In the genomic region with DNA sequence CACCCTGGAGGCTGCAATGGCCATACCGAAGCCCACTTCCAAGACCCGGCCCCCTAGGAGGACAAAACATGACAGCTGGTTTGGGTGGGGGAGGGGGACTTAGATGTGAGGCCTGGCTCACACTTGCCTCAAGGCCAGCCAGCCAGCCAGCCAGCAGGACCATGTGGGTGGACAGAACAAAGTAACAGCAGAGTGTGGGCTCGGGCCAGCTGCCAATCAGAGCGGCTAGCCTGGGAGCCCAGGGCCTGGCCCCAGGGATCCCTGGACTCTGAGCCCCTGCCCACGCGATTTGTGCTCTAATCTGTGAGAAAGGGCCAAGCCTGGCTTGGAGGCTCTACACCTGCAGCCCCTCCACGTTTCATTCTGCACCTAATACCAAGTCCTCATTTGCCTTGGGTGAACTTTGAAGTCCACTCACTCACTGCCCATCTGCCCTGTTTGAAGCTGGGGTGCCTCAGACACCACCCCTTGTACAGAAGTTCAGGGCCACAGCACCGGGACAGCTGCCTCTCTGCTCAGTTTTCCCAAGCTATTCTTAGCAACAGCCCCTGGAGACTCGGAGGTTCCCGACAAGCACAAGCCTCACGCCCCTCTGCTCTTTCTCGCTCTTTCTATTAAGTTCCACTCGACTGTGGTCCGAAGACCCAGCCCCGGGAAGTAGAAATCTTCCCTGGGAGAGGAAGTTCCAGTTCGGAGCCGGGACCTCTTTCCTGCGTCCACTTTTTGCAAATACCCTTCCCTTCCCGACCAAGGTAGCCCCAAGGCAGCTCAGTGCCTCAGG, we compare ENCODE assay signal across 8 mouse cellular contexts. TPM values are rescaled to one million over a fixed set of nuclear protein-coding genes. Genes with fewer than 3 reads are reported as not detected.
DNase-seq lines count a peak whose midpoint lies in the region; ATAC-seq and TF ChIP-seq lines count a peak whose summit lies in the region.

No protein-coding gene starts in this region.

- 6% methylated on average over 19 of the region's 19 CpGs for WGBS in forebrain, embryonic 12.5 days
- 4% methylated on average over 19 of the region's 19 CpGs for WGBS in heart, postnatal 0 days
- 14% methylated on average over 19 of the region's 19 CpGs for WGBS in liver, postnatal 0 days (ENCODE audit: insufficient replicate concordance)

- TF ChIP-seq RAD21 in CH12.LX (IDR thresholded peaks at IDR 0.05; ENCODE audit: low read depth, low read length): no peak

- no peak for TF ChIP-seq EP300 in CH12.LX (IDR thresholded peaks at IDR 0.05; ENCODE audit: low read length)
- no peak for TF ChIP-seq EP300 in heart, postnatal 0 days (IDR thresholded peaks at IDR 0.05; ENCODE audit: low read depth)
- TF ChIP-seq EP300 in liver, postnatal 0 days (IDR thresholded peaks at IDR 0.05; ENCODE audit: low read depth): no peak

- H3K9ac ChIP-seq in CH12.LX (ENCODE audit: insufficient read depth, low read depth): no peak overlapping the region
- H3K9ac ChIP-seq in forebrain, embryonic 12.5 days: peak overlapping the region; percentile 66
- peak overlapping the region; percentile 61 for H3K9ac ChIP-seq in heart, postnatal 0 days (replicated peaks; ENCODE audit: low read depth, low read length)
- H3K9ac ChIP-seq in liver, postnatal 0 days (replicated peaks): peak overlapping the region; percentile 58

- DNase-seq in CH12.LX (ENCODE audit: extremely low read depth): no peak
- peak; percentile 46 for DNase-seq in heart, postnatal 0 days (ENCODE audit: low spot score)
- peak; percentile 50 to 73 for DNase-seq in layer of hippocampus, adult 18-20 months (ENCODE audit: low spot score in 2 of 2)
- peak; percentile 80 for DNase-seq in liver, postnatal 0 days
- peak; percentile 77 for DNase-seq in right cerebral cortex, adult 18-20 months

- H3K9me3 ChIP-seq in CH12.LX (replicated peaks; ENCODE audit: low read length): no peaks in the 10 kb centered on the region
- no peaks in the 10 kb centered on the region for H3K9me3 ChIP-seq in forebrain, embryonic 12.5 days
- no peaks in the 10 kb centered on the region for H3K9me3 ChIP-seq in heart, postnatal 0 days (replicated peaks; ENCODE audit: control insufficient read depth, low read length)
- H3K9me3 ChIP-seq in liver, postnatal 0 days (ENCODE audit: low read length): no peaks in the 10 kb centered on the region

- peaks cover 2% of the 10 kb centered on the region; the same call in 1 of the 2 replicates for H3K79me2 ChIP-seq in CH12.LX (replicated peaks; ENCODE audit: control insufficient read depth, extremely low read depth, insufficient read depth, poor library complexity, severe bottlenecking)

- in situ Hi-C loops in CH12.LX (cut with MboI; ENCODE audit: low pct_ligation_motif_present, low pct_unique_long_range_greater_than_20kb, low sequenced_read_pairs): no loop called here

- H3K4me1 ChIP-seq in CH12.LX (ENCODE audit: control insufficient read depth in 1 of 2, insufficient read depth in 2 of 2): peaks cover 7 to 26% of the 10 kb centered on the region in 2 experiments
- H3K4me1 ChIP-seq in bone marrow macrophage, adult 2 months (ENCODE audit: control insufficient read depth, insufficient read depth, low read length): peaks cover 25% of the 10 kb centered on the region
- H3K4me1 ChIP-seq in forebrain, embryonic 12.5 days: peaks cover 41% of the 10 kb centered on the region
- H3K4me1 ChIP-seq in heart, postnatal 0 days (ENCODE audit: control insufficient read depth, insufficient read depth): peaks cover 24% of the 10 kb centered on the region
- H3K4me1 ChIP-seq in liver, postnatal 0 days (ENCODE audit: insufficient read depth): peaks cover 32% of the 10 kb centered on the region

- no peak for TF ChIP-seq POLR2A in CH12.LX (IDR thresholded peaks at IDR 0.05; ENCODE audit: low read depth, low read length)
- no peak for TF ChIP-seq POLR2A in bone marrow macrophage, adult 2 months (IDR thresholded peaks at IDR 0.05; ENCODE audit: borderline replicate concordance, low read depth, low read length)

- no peaks in the 10 kb centered on the region for H3K27me3 ChIP-seq in CH12.LX (replicated peaks)
- no peaks in the 10 kb centered on the region for H3K27me3 ChIP-seq in forebrain, embryonic 12.5 days
- no peaks in the 10 kb centered on the region for H3K27me3 ChIP-seq in heart, postnatal 0 days (ENCODE audit: control insufficient read depth, insufficient read depth, low read length)
- H3K27me3 ChIP-seq in liver, postnatal 0 days (ENCODE audit: insufficient read depth, low read length): no peaks in the 10 kb centered on the region

- dilution Hi-C loops in CH12.LX (cut with MboI; ENCODE audit: extremely low pct_ligation_motif_present, extremely low pct_unique_long_range_greater_than_20kb, low sequenced_read_pairs): no loop called here

- H3K27ac ChIP-seq in CH12.LX (ENCODE audit: insufficient read depth, low read depth): no peak overlapping the region
- H3K27ac ChIP-seq in bone marrow macrophage, adult 2 months (ENCODE audit: insufficient read depth, low read depth, low read length): peak overlapping the region; percentile 58
- peak overlapping the region; percentile 92 for H3K27ac ChIP-seq in forebrain, embryonic 12.5 days
- peak overlapping the region; percentile 96 for H3K27ac ChIP-seq in heart, postnatal 0 days (ENCODE audit: low read depth)
- H3K27ac ChIP-seq in liver, postnatal 0 days (ENCODE audit: low read depth): peak overlapping the region; percentile 97

- peak overlapping the region in 1 of 3 experiments; percentile 31 for H3K4me3 ChIP-seq in CH12.LX (replicated peaks in 1 of 3; ENCODE audit: low read depth in 2 of 3, low read length in 2 of 3, poor library complexity in 1 of 3)
- peak overlapping the region; percentile 68 for H3K4me3 ChIP-seq in bone marrow macrophage, adult 2 months (ENCODE audit: insufficient read depth, low read length)
- H3K4me3 ChIP-seq in forebrain, embryonic 12.5 days (replicated peaks): peak overlapping the region; percentile 44
- peak overlapping the region; percentile 54 for H3K4me3 ChIP-seq in heart, postnatal 0 days (ENCODE audit: low read depth, low read length)
- H3K4me3 ChIP-seq in liver, postnatal 0 days (ENCODE audit: low read depth, low read length): peak overlapping the region; percentile 54

- no peak for ATAC-seq in forebrain, embryonic 12.5 days (ENCODE audit: low FRiP score)
- ATAC-seq in heart, postnatal 0 days (ENCODE audit: insufficient read depth, low read depth): no peak
- 0 out of 2 replicates have a peak, but pooled peaks have one; percentile 1 for ATAC-seq in liver, postnatal 0 days
- ATAC-seq in inflammation-experienced regulatory T-cells, adult 6 months: no peak

- peaks cover 41 to 47% of the 10 kb centered on the region in 2 experiments for H3K36me3 ChIP-seq in CH12.LX (replicated peaks in 1 of 2; ENCODE audit: control insufficient read depth in 1 of 2, insufficient read depth in 1 of 2, low read length in 1 of 2)
- peaks cover 37% of the 10 kb centered on the region for H3K36me3 ChIP-seq in forebrain, embryonic 12.5 days (replicated peaks)
- peaks cover 37% of the 10 kb centered on the region for H3K36me3 ChIP-seq in heart, postnatal 0 days (replicated peaks; ENCODE audit: control insufficient read depth, insufficient read depth, low read length)
- peaks cover 28% of the 10 kb centered on the region for H3K36me3 ChIP-seq in liver, postnatal 0 days (replicated peaks; ENCODE audit: insufficient read depth, low read length)

- TF ChIP-seq CTCF in CH12.LX (conservative IDR thresholded peaks at IDR 0.05 in 1 of 2, IDR thresholded peaks at IDR 0.05 in 1 of 2; ENCODE audit: low read depth in 2 of 2, low read length in 2 of 2): no peak
- 0 out of 2 replicates have a peak, but pooled peaks have one; percentile 6 for TF ChIP-seq CTCF in bone marrow macrophage, adult 2 months (IDR thresholded peaks at IDR 0.05; ENCODE audit: low read depth, low read length)
- no peak for TF ChIP-seq CTCF in heart, postnatal 0 days (IDR thresholded peaks at IDR 0.05; ENCODE audit: low read depth)
- no peak for TF ChIP-seq CTCF in liver, postnatal 0 days (IDR thresholded peaks at IDR 0.05; ENCODE audit: low read depth)

- H3K4me2 ChIP-seq in CH12.LX (ENCODE audit: insufficient read depth, low read depth, poor library complexity, severe bottlenecking): peak overlapping the region; percentile 94
- peak overlapping the region; percentile 82 for H3K4me2 ChIP-seq in forebrain, embryonic 12.5 days
- peak overlapping the region; percentile 86 for H3K4me2 ChIP-seq in heart, postnatal 0 days (ENCODE audit: low read depth, low read length)
- peak overlapping the region; percentile 89 for H3K4me2 ChIP-seq in liver, postnatal 0 days (ENCODE audit: low read depth, low read length)

RNA-seq across cellular contexts. Expression of a gene that starts 0.8 kb away (rescaled TPM):
- total RNA-seq in CH12.LX (2012; rRNA removed): 0.30 and 0.38 TPM in 2 replicates
- 0.24 TPM in 1 of 2 replicates, not detected in the other for total RNA-seq in CH12.LX (2014; rRNA removed)
- 0.42 TPM in 1 of 2 replicates, not detected in the other for polyA plus RNA-seq in CH12.LX (2012; ENCODE audit: insufficient read length, low read depth)
- 19.5 and 26.3 TPM in 2 replicates for polyA plus RNA-seq in bone marrow macrophage, adult 2 months (2012; ENCODE audit: insufficient read depth, insufficient read length, missing spikeins)
- 15.9 and 19.0 TPM in 2 replicates for polyA plus RNA-seq in forebrain, embryonic 12.5 days (2016; fragmentation: Nextera tagmentation; extraction: Ambion mirVana)
- 27.2 and 27.7 TPM in 2 replicates for total RNA-seq in heart, postnatal 0 days (2014; rRNA removed; ENCODE audit: low replicate concordance)
- 22.8 and 25.7 TPM in 2 replicates for polyA plus RNA-seq in heart, postnatal 0 days (2015; fragmentation: Nextera tagmentation; extraction: Ambion mirVana)
- total RNA-seq in layer of hippocampus, adult 18-20 months (2021): 10 to 100 TPM; 24.5 to 26.7 TPM
- polyA plus RNA-seq in liver, postnatal 0 days (2015; fragmentation: Nextera tagmentation; extraction: Ambion mirVana): 93.9 and 101 TPM in 2 replicates
- 1 to 10 TPM in 1 of 3 experiments, under 1 TPM in 2; 0.67 to 1.7 (median 0.75) TPM for polyA plus RNA-seq in inflammation-experienced regulatory T-cells, adult 6 months (2017; shearing (Covaris generic))

RNA-seq across cellular contexts. Expression of a gene that starts 1.2 kb away (rescaled TPM):
- 162 and 172 TPM in 2 replicates for total RNA-seq in CH12.LX (2012; rRNA removed)
- total RNA-seq in CH12.LX (2014; rRNA removed): 180 and 187 TPM in 2 replicates
- 236 and 252 TPM in 2 replicates for polyA plus RNA-seq in CH12.LX (2012; ENCODE audit: insufficient read length, low read depth)
- polyA plus RNA-seq in bone marrow macrophage, adult 2 months (2012; ENCODE audit: insufficient read depth, insufficient read length, missing spikeins): 103 and 109 TPM in 2 replicates
- 65.1 and 69.7 TPM in 2 replicates for polyA plus RNA-seq in forebrain, embryonic 12.5 days (2016; fragmentation: Nextera tagmentation; extraction: Ambion mirVana)
- total RNA-seq in heart, postnatal 0 days (2014; rRNA removed; ENCODE audit: low replicate concordance): 88.9 and 96.2 TPM in 2 replicates
- polyA plus RNA-seq in heart, postnatal 0 days (2015; fragmentation: Nextera tagmentation; extraction: Ambion mirVana): 24.8 and 30.3 TPM in 2 replicates
- 10 to 100 TPM; 77.2 to 83.0 TPM for total RNA-seq in layer of hippocampus, adult 18-20 months (2021)
- polyA plus RNA-seq in liver, postnatal 0 days (2015; fragmentation: Nextera tagmentation; extraction: Ambion mirVana): 19.5 and 21.8 TPM in 2 replicates
- 10 to 100 TPM; 12.3 to 14.4 (median 14.0) TPM for polyA plus RNA-seq in inflammation-experienced regulatory T-cells, adult 6 months (2017; shearing (Covaris generic))

RNA-seq across cellular contexts. Expression of a gene that starts 11.1 kb away (rescaled TPM):
- 248 and 282 TPM in 2 replicates for total RNA-seq in CH12.LX (2012; rRNA removed)
- total RNA-seq in CH12.LX (2014; rRNA removed): 124 and 154 TPM in 2 replicates
- 222 and 228 TPM in 2 replicates for polyA plus RNA-seq in CH12.LX (2012; ENCODE audit: insufficient read length, low read depth)
- 104 and 108 TPM in 2 replicates for polyA plus RNA-seq in bone marrow macrophage, adult 2 months (2012; ENCODE audit: insufficient read depth, insufficient read length, missing spikeins)
- 201 and 216 TPM in 2 replicates for polyA plus RNA-seq in forebrain, embryonic 12.5 days (2016; fragmentation: Nextera tagmentation; extraction: Ambion mirVana)
- total RNA-seq in heart, postnatal 0 days (2014; rRNA removed; ENCODE audit: low replicate concordance): 838 and 847 TPM in 2 replicates
- 1,203 and 1,284 TPM in 2 replicates for polyA plus RNA-seq in heart, postnatal 0 days (2015; fragmentation: Nextera tagmentation; extraction: Ambion mirVana)
- 100 to 1,000 TPM; 218 to 228 TPM for total RNA-seq in layer of hippocampus, adult 18-20 months (2021)
- polyA plus RNA-seq in liver, postnatal 0 days (2015; fragmentation: Nextera tagmentation; extraction: Ambion mirVana): 313 and 321 TPM in 2 replicates
- 100 to 1,000 TPM; 183 to 267 (median 228) TPM for polyA plus RNA-seq in inflammation-experienced regulatory T-cells, adult 6 months (2017; shearing (Covaris generic))

RNA-seq across cellular contexts. Expression of a gene that starts 32.2 kb away (rescaled TPM):
- total RNA-seq in CH12.LX (2012; rRNA removed) (4,610 and 5,342 TPM in 2 replicates), CH12.LX (2014; rRNA removed) (2,343 and 2,739 TPM in 2 replicates)
- polyA plus RNA-seq in CH12.LX (2012; ENCODE audit: insufficient read length, low read depth): 2,279 and 2,754 TPM in 2 replicates
- 1,336 and 1,616 TPM in 2 replicates for polyA plus RNA-seq in bone marrow macrophage, adult 2 months (2012; ENCODE audit: insufficient read depth, insufficient read length, missing spikeins)
- polyA plus RNA-seq in forebrain, embryonic 12.5 days (2016; fragmentation: Nextera tagmentation; extraction: Ambion mirVana): 708 and 760 TPM in 2 replicates
- 1,030 and 1,317 TPM in 2 replicates for total RNA-seq in heart, postnatal 0 days (2014; rRNA removed; ENCODE audit: low replicate concordance)
- 499 and 510 TPM in 2 replicates for polyA plus RNA-seq in heart, postnatal 0 days (2015; fragmentation: Nextera tagmentation; extraction: Ambion mirVana)
- total RNA-seq in layer of hippocampus, adult 18-20 months (2021): 1,000 to 10,000 TPM in 1 of 2 experiments, 100 to 1,000 TPM in 1; 997 to 1,043 TPM
- polyA plus RNA-seq in liver, postnatal 0 days (2015; fragmentation: Nextera tagmentation; extraction: Ambion mirVana): 453 and 466 TPM in 2 replicates
- polyA plus RNA-seq in inflammation-experienced regulatory T-cells, adult 6 months (2017; shearing (Covaris generic)): 1,000 to 10,000 TPM in 2 of 3 experiments, 100 to 1,000 TPM in 1; 970 to 1,806 (median 1,658) TPM

RNA-seq across cellular contexts. Expression of a gene that starts 33.8 kb away (rescaled TPM):
- 35.6 and 44.3 TPM in 2 replicates for total RNA-seq in CH12.LX (2012; rRNA removed)
- total RNA-seq in CH12.LX (2014; rRNA removed): 24.1 and 25.1 TPM in 2 replicates
- polyA plus RNA-seq in CH12.LX (2012; ENCODE audit: insufficient read length, low read depth): 22.9 and 24.1 TPM in 2 replicates
- polyA plus RNA-seq in bone marrow macrophage, adult 2 months (2012; ENCODE audit: insufficient read depth, insufficient read length, missing spikeins): 27.2 and 36.2 TPM in 2 replicates
- 55.5 and 58.4 TPM in 2 replicates for polyA plus RNA-seq in forebrain, embryonic 12.5 days (2016; fragmentation: Nextera tagmentation; extraction: Ambion mirVana)
- total RNA-seq in heart, postnatal 0 days (2014; rRNA removed; ENCODE audit: low replicate concordance): 41.4 and 59.7 TPM in 2 replicates
- 18.4 and 22.9 TPM in 2 replicates for polyA plus RNA-seq in heart, postnatal 0 days (2015; fragmentation: Nextera tagmentation; extraction: Ambion mirVana)
- 10 to 100 TPM; 37.4 to 45.1 TPM for total RNA-seq in layer of hippocampus, adult 18-20 months (2021)
- polyA plus RNA-seq in liver, postnatal 0 days (2015; fragmentation: Nextera tagmentation; extraction: Ambion mirVana): 9.8 and 13.3 TPM in 2 replicates
- polyA plus RNA-seq in inflammation-experienced regulatory T-cells, adult 6 months (2017; shearing (Covaris generic)): 10 to 100 TPM; 57.7 to 85.1 (median 67.4) TPM
